Mouse (Mus musculus): Measurements from ENCODE around the gene Yipf2.

The Yipf2 gene

GRCm38 (mm10) chr9:21592703-21593121 lies at the start of gene Yipf2, which contains the start of gene Timm29:
Yipf2 (minus strand) TSS chr9:21592828.
Timm29 (plus strand) TSS chr9:21592722.
- peak; percentile 90 to 95 for DNase-seq (ENCODE audit: low spot score in 2 of 2)

- DNase-seq (ENCODE audit: low spot score in 2 of 2) = no peak
These were observed 46.4 kb upstream of the Yipf2 start for GRCm38 (mm10) chr9:21639031-21639430.

- no peak for DNase-seq (ENCODE audit: low spot score in 2 of 2)
These were observed 43.0 kb upstream of the Yipf2 start for GRCm38 (mm10) chr9:21635639-21636038.

- no peak for DNase-seq (ENCODE audit: low spot score in 2 of 2)
These were observed 40.5 kb upstream of the Yipf2 start for GRCm38 (mm10) chr9:21633106-21633505.

- DNase-seq (ENCODE audit: low spot score in 2 of 2) = peak in 1 of 2 experiments; percentile 24
These were observed 38.0 kb upstream of the Yipf2 start for GRCm38 (mm10) chr9:21630673-21631072.

- no peak for DNase-seq (ENCODE audit: low spot score in 2 of 2)
These were observed 34.6 kb upstream of the Yipf2 start for GRCm38 (mm10) chr9:21627145-21627795.

GRCm38 (mm10) chr9:21626571-21626970 lies 33.9 kb upstream of the Yipf2 start:
- no peak for DNase-seq (ENCODE audit: low spot score in 2 of 2)

GRCm38 (mm10) chr9:21625342-21626339 lies 33.0 kb upstream of the Yipf2 start:
- no peak for DNase-seq (ENCODE audit: low spot score in 2 of 2)

- no peak for DNase-seq (ENCODE audit: low spot score in 2 of 2)
These were observed 30.0 kb upstream of the Yipf2 start for GRCm38 (mm10) chr9:21622676-21623075.

GRCm38 (mm10) chr9:21620229-21620628 lies 27.6 kb upstream of the Yipf2 start:
- no peak for DNase-seq (ENCODE audit: low spot score in 2 of 2)

- no peak for DNase-seq (ENCODE audit: low spot score in 2 of 2)
These were observed 24.4 kb upstream of the Yipf2 start for GRCm38 (mm10) chr9:21617066-21617465.

GRCm38 (mm10) chr9:21616232-21616781 lies 23.7 kb upstream of the Yipf2 start:
- peak; percentile 87 to 89 for DNase-seq (ENCODE audit: low spot score in 2 of 2)

GRCm38 (mm10) chr9:21615617-21616231 lies 23.1 kb upstream of the Yipf2 start, which contains the start of gene Smarca4:
Smarca4 (plus strand) TSS chr9:21616169.
- DNase-seq (ENCODE audit: low spot score in 2 of 2) = peak; percentile 100

- DNase-seq (ENCODE audit: low spot score in 2 of 2) = no peak
These were observed 22.4 kb upstream of the Yipf2 start for GRCm38 (mm10) chr9:21614864-21615616.

- no peak for DNase-seq (ENCODE audit: low spot score in 2 of 2)
These were observed 17.2 kb upstream of the Yipf2 start for GRCm38 (mm10) chr9:21609861-21610260.

GRCm38 (mm10) chr9:21606648-21607047 lies 14.0 kb upstream of the Yipf2 start:
- no peak for DNase-seq (ENCODE audit: low spot score in 2 of 2)

GRCm38 (mm10) chr9:21605865-21606264 lies 13.2 kb upstream of the Yipf2 start:
- no peak for DNase-seq (ENCODE audit: low spot score in 2 of 2)

- no peak for DNase-seq (ENCODE audit: low spot score in 2 of 2)
These were observed 11.5 kb upstream of the Yipf2 start for GRCm38 (mm10) chr9:21604119-21604518.

GRCm38 (mm10) chr9:21601722-21602399 lies 9.2 kb upstream of the Yipf2 start:
- peak; percentile 43 to 73 for DNase-seq (ENCODE audit: low spot score in 2 of 2)

GRCm38 (mm10) chr9:21601073-21601472 lies 8.4 kb upstream of the Yipf2 start:
- DNase-seq (ENCODE audit: low spot score in 2 of 2) = no peak

All from heart, adult 9 months (tissue).